11 mouse cellular contexts compared by ENCODE assay signal in genomic region chr5:148555156-148555555, GRCm38 (mm10). TPM values are rescaled to one million over a fixed set of nuclear protein-coding genes. Genes with fewer than 3 reads are reported as not detected.
DNase-seq lines count a peak whose midpoint lies in the region; TF ChIP-seq lines count a peak whose summit lies in the region.
"Had no signal": no experiment of that assay in that cellular context is flagged by ENCODE, and none has a peak within 500 bp of the region (broad histone marks: within the 10 kb centered on the region; RNA-seq: fewer than 3 reads in every experiment).

No protein-coding gene starts in this region.

- no peak for TF ChIP-seq CTCF in testis, adult 2 months (IDR thresholded peaks at IDR 0.05; ENCODE audit: control insufficient read depth, insufficient read depth, insufficient replicate concordance, low read depth, low read length)

- DNase-seq in heart, embryonic 10.5 days (ENCODE audit: low spot score), result peak; percentile 68
- DNase-seq in heart, postnatal 4 days, result no peak
- DNase-seq in testis, postnatal 10 days (ENCODE audit: low spot score), result no peak
- no peak for DNase-seq in thymus, adult 18-20 months
- no peak for DNase-seq in cerebellum, adult 11-12 months
- no peak for DNase-seq in layer of hippocampus, adult 9-10 months (ENCODE audit: low spot score)
- DNase-seq: adrenal gland, adult 2 months; cerebellum, adult 11 months; kidney, postnatal 36 days had no signal

- no peak for TF ChIP-seq POLR2A in testis, adult 2 months (IDR thresholded peaks at IDR 0.05; ENCODE audit: control insufficient read depth, low read depth, low read length)

- peaks cover 13% of the 10 kb centered on the region for H3K79me2 ChIP-seq in macrophage (ENCODE audit: inconsistent target)

- no peaks in the 10 kb centered on the region for H3K36me3 ChIP-seq in heart, embryonic 10.5 days
- H3K36me3 ChIP-seq in testis, adult 2 months (ENCODE audit: control insufficient read depth, insufficient read depth, low read length), result no peaks in the 10 kb centered on the region
- no peaks in the 10 kb centered on the region for H3K36me3 ChIP-seq in macrophage (ENCODE audit: inconsistent target)

- no peaks in the 10 kb centered on the region for H3K9me3 ChIP-seq in heart, embryonic 10.5 days

- H3K4me3 ChIP-seq in heart, embryonic 10.5 days, result peak overlapping the region; percentile 40
- H3K4me3 ChIP-seq in testis, adult 2 months (ENCODE audit: control insufficient read depth, low read depth, low read length), result peak overlapping the region; percentile 88
- no peak overlapping the region for H3K4me3 ChIP-seq in macrophage (ENCODE audit: inconsistent target)

- peak overlapping the region; percentile 77; the same call in 1 of the 2 replicates for H3K27ac ChIP-seq in heart, embryonic 10.5 days
- H3K27ac ChIP-seq in testis, adult 2 months (ENCODE audit: control insufficient read depth, insufficient read depth, low read depth, low read length), result no peak overlapping the region
- peak overlapping the region; percentile 53 for H3K27ac ChIP-seq in macrophage

- H3K27me3 ChIP-seq in heart, embryonic 10.5 days (ENCODE audit: insufficient read depth, poor library complexity, severe bottlenecking), result no peaks in the 10 kb centered on the region
- H3K27me3 ChIP-seq in testis, adult 2 months (ENCODE audit: control insufficient read depth, insufficient read depth, low read length), result no peaks in the 10 kb centered on the region

- WGBS in heart, embryonic 10.5 days, result 72% methylated on average over 10 of the region's 10 CpGs
- 79% methylated on average over 10 of the region's 10 CpGs for WGBS in macrophage (ENCODE audit: missing documents)

- H3K4me1 ChIP-seq in heart, embryonic 10.5 days, result peaks cover 33% of the 10 kb centered on the region
- peaks cover 16% of the 10 kb centered on the region for H3K4me1 ChIP-seq in testis, adult 2 months (ENCODE audit: control insufficient read depth, insufficient read depth, low read length)

RNA-seq across cellular contexts. Expression of gene Ubl3, which starts 2.6 kb away (rescaled TPM):
- 55.0 and 59.9 TPM in 2 replicates for polyA plus RNA-seq in heart, embryonic 10.5 days (2016; fragmentation: Nextera tagmentation; extraction: Ambion mirVana)
- 10 to 100 TPM; 71.4 to 82.6 TPM for total RNA-seq in heart, postnatal 4 days (2021)
- polyA plus RNA-seq in testis, adult 2 months (2012; rRNA removed), result 176 and 180 TPM in 2 replicates
- 100 to 1,000 TPM in 25 of 26 experiments, 10 to 100 TPM in 1; 70.4 to 545 (median 156) TPM for total RNA-seq in macrophage (2018; cell fraction: chromatin; rRNA removed)
- 100 to 1,000 TPM; 155 to 296 (median 210) TPM for total RNA-seq in macrophage (2018; cell fraction: cytosol; rRNA removed)
- 100 to 1,000 TPM; 120 to 291 (median 146) TPM for total RNA-seq in macrophage (2018; cell fraction: nucleus; rRNA removed)
- 131 to 179 TPM (median 142 TPM) in 3 replicates for polyA plus RNA-seq in macrophage (2018)
